Mouse (Mus musculus): ENCODE results near the gene Afp.

The Afp gene

GRCm38 (mm10) chr5:90490518-90490917, at the start of gene Afp:
TSS of gene Afp (plus strand) at chr5:90490737.
- DNase-seq (ENCODE audit: low spot score in 2 of 2), result no peak

- DNase-seq (ENCODE audit: low spot score in 2 of 2), result no peak
Observed at GRCm38 (mm10) chr5:90447577-90447976, 43.0 kb upstream of the Afp start.

- DNase-seq (ENCODE audit: low spot score in 2 of 2), result no peak
Observed at GRCm38 (mm10) chr5:90449961-90450360, 40.6 kb upstream of the Afp start.

GRCm38 (mm10) chr5:90452711-90453110, 37.8 kb upstream of the Afp start:
- DNase-seq (ENCODE audit: low spot score in 2 of 2), result no peak

- no peak for DNase-seq (ENCODE audit: low spot score in 2 of 2)
Observed at GRCm38 (mm10) chr5:90457241-90457640, 33.3 kb upstream of the Afp start.

- DNase-seq (ENCODE audit: low spot score in 2 of 2), result no peak
Observed at GRCm38 (mm10) chr5:90458727-90459126, 31.8 kb upstream of the Afp start.

- no peak for DNase-seq (ENCODE audit: low spot score in 2 of 2)
Observed at GRCm38 (mm10) chr5:90460619-90461018, 29.9 kb upstream of the Afp start, which contains the start of gene Alb. TSS of gene Alb (plus strand) at chr5:90460897.

GRCm38 (mm10) chr5:90466806-90467205, 23.7 kb upstream of the Afp start:
- DNase-seq (ENCODE audit: low spot score in 2 of 2), result no peak

- no peak for DNase-seq (ENCODE audit: low spot score in 2 of 2)
Observed at GRCm38 (mm10) chr5:90467245-90467644, 23.3 kb upstream of the Afp start.

GRCm38 (mm10) chr5:90470836-90471235, 19.7 kb upstream of the Afp start:
- DNase-seq (ENCODE audit: low spot score in 2 of 2), result no peak

GRCm38 (mm10) chr5:90473902-90474301, 16.6 kb upstream of the Afp start:
- no peak for DNase-seq (ENCODE audit: low spot score in 2 of 2)

GRCm38 (mm10) chr5:90474369-90474768, 16.2 kb upstream of the Afp start:
- no peak for DNase-seq (ENCODE audit: low spot score in 2 of 2)

GRCm38 (mm10) chr5:90476741-90477140, 13.8 kb upstream of the Afp start:
- DNase-seq (ENCODE audit: low spot score in 2 of 2), result no peak

- no peak for DNase-seq (ENCODE audit: low spot score in 2 of 2)
Observed at GRCm38 (mm10) chr5:90477308-90478140, 13.0 kb upstream of the Afp start.

- no peak for DNase-seq (ENCODE audit: low spot score in 2 of 2)
Observed at GRCm38 (mm10) chr5:90478886-90479285, 11.7 kb upstream of the Afp start.

- DNase-seq (ENCODE audit: low spot score in 2 of 2), result no peak
Observed at GRCm38 (mm10) chr5:90485597-90485996, 4.9 kb upstream of the Afp start.

- no peak for DNase-seq (ENCODE audit: low spot score in 2 of 2)
Observed at GRCm38 (mm10) chr5:90488323-90488722, 2.2 kb upstream of the Afp start.

GRCm38 (mm10) chr5:90492440-90492839, 1.9 kb downstream of the Afp start:
- peak in 1 of 2 experiments; percentile 48 for DNase-seq (ENCODE audit: low spot score in 2 of 2)

- DNase-seq (ENCODE audit: low spot score in 2 of 2), result no peak
Observed at GRCm38 (mm10) chr5:90494308-90494707, 3.8 kb downstream of the Afp start.

GRCm38 (mm10) chr5:90499509-90499908, 9.0 kb downstream of the Afp start:
- no peak for DNase-seq (ENCODE audit: low spot score in 2 of 2)

GRCm38 (mm10) chr5:90500714-90501113, 10.2 kb downstream of the Afp start:
- DNase-seq (ENCODE audit: low spot score in 2 of 2), result peak; percentile 53 to 81

GRCm38 (mm10) chr5:90501752-90502151, 11.2 kb downstream of the Afp start:
- DNase-seq (ENCODE audit: low spot score in 2 of 2), result no peak

- DNase-seq (ENCODE audit: low spot score in 2 of 2), result no peak
Observed at GRCm38 (mm10) chr5:90504742-90505141, 14.2 kb downstream of the Afp start.

GRCm38 (mm10) chr5:90506507-90506906, 16.0 kb downstream of the Afp start:
- DNase-seq (ENCODE audit: low spot score in 2 of 2), result no peak

All from spleen, postnatal 10 days (tissue).